Mouse (Mus musculus) embryonic fibroblast, embryonic 13.5 days (primary cell): Measurements from ENCODE around the gene Gm11236. TPM values are rescaled to one million over a fixed set of nuclear protein-coding genes. Genes with fewer than 3 reads are reported as not detected.
"Not testable (repeated sequence)": the region's sequence is repeated elsewhere in the genome, so short reads cannot be mapped to it uniquely, and the experiment has no call there.

Source experiments
- H3K27ac ChIP-seq: 2 replicates; pipeline ENCODE4 v1.5.1; 2012; ENCODE audit warnings: low read length, control low read depth, inconsistent platforms; ENCODE audit not compliant: insufficient read depth
- H3K4me1 ChIP-seq: 2 replicates; pipeline ENCODE4 v1.6.1; 2011; ENCODE audit warnings: low read length; ENCODE audit not compliant: control insufficient read depth, insufficient read depth
- H3K4me3 ChIP-seq: 2 replicates; pipeline ENCODE4 v1.5.1; 2011; ENCODE audit warnings: mild to moderate bottlenecking, control low read depth, low read length; ENCODE audit not compliant: insufficient read depth
- CTCF ChIP-seq: IDR thresholded peaks from 2 replicates; pipeline ENCODE4 v1.5.1; 2011; ENCODE audit warnings: mild to moderate bottlenecking, control low read depth, low read length, moderate library complexity, borderline replicate concordance; ENCODE audit not compliant: insufficient read depth
- POLR2A ChIP-seq: IDR thresholded peaks from 2 replicates; pipeline ENCODE4 v1.6.1; 2011; ENCODE audit warnings: low read depth, mild to moderate bottlenecking, control low read depth, low read length, moderate library complexity
- polyA plus RNA-seq: library from polyadenylated mRNA; stranded (reverse); fragments of >200 nt; gene quantifications from 2 replicates; pipeline ENCODE4 v1.2.4, GENCODE M21; 2011; ENCODE audit warnings: low read depth; ENCODE audit not compliant: missing spikeins, insufficient read length

Gene Gm11236
- not detected in 2 replicates for polyA plus RNA-seq

GRCm38 (mm10) chr4:73637821-73638220 is at the start of gene Gm11236:
TSS of gene Gm11236 (plus strand) at chr4:73638121.
- not testable (repeated sequence) for H3K4me1 ChIP-seq, H3K4me3 ChIP-seq, H3K27ac ChIP-seq

- H3K27ac ChIP-seq: no peak overlapping the region
- H3K4me3 ChIP-seq: no peak overlapping the region
- TF ChIP-seq POLR2A (no peak), CTCF (no peak)
- no peaks in the 10 kb centered on the region for H3K4me1 ChIP-seq
These were observed 38.7 kb upstream of the Gm11236 start for GRCm38 (mm10) chr4:73599248-73599647.

GRCm38 (mm10) chr4:73607581-73607980 is 30.3 kb upstream of the Gm11236 start, which contains the start of gene Gm11238:
TSS of gene Gm11238 (plus strand) at chr4:73607881.
- not testable (repeated sequence) for H3K4me3 ChIP-seq, H3K27ac ChIP-seq, H3K4me1 ChIP-seq

GRCm38 (mm10) chr4:73622684-73623083 is 15.2 kb upstream of the Gm11236 start, which contains the start of gene Gm11237:
TSS of gene Gm11237 (plus strand) at chr4:73622984.
- not testable (repeated sequence) for H3K4me3 ChIP-seq

GRCm38 (mm10) chr4:73661864-73662263 is 23.9 kb downstream of the Gm11236 start:
- not testable (repeated sequence) for H3K4me3 ChIP-seq, H3K4me1 ChIP-seq, H3K27ac ChIP-seq

More at GRCm38 (mm10) chr4:73622684-73623083, 15.2 kb upstream of the Gm11236 start, which contains the start of gene Gm11237:
- H3K4me1 ChIP-seq, H3K27ac ChIP-seq: not testable (repeated sequence)

GRCm38 (mm10) chr4:73668054-73668453 is 30.1 kb downstream of the Gm11236 start, which contains the start of gene Gm11239:
TSS of gene Gm11239 (plus strand) at chr4:73668354.
- not testable (repeated sequence) for H3K27ac ChIP-seq, H3K4me1 ChIP-seq, H3K4me3 ChIP-seq

- H3K4me1 ChIP-seq, H3K27ac ChIP-seq, H3K4me3 ChIP-seq: not testable (repeated sequence)
These were observed 45.3 kb downstream of the Gm11236 start, which contains the start of gene Gm428 for GRCm38 (mm10) chr4:73683216-73683615. TSS of gene Gm428 (plus strand) at chr4:73683516.

Other genes with a start within 250 kb of the Gm11236 start
- gene Gm11487, start 233.0 kb upstream of the Gm11236 start, polyA plus RNA-seq: not detected in 2 replicates
- not detected in 2 replicates for gene Gm11238, start 30.2 kb upstream of the Gm11236 start, polyA plus RNA-seq
- not detected in 2 replicates for gene Gm11237, start 15.1 kb upstream of the Gm11236 start, polyA plus RNA-seq
- not detected in 2 replicates for gene Gm11239, start 30.2 kb downstream of the Gm11236 start, polyA plus RNA-seq
- not detected in 2 replicates for gene Gm428, start 45.4 kb downstream of the Gm11236 start, polyA plus RNA-seq
- 0.14 TPM in 1 of 2 replicates, not detected in the other for gene Rasef, start 152.9 kb downstream of the Gm11236 start, polyA plus RNA-seq
- gene Gm11758, start 238.1 kb downstream of the Gm11236 start, polyA plus RNA-seq: not detected in 2 replicates